Mouse (Mus musculus) cerebellum, adult 9-11 months (tissue): ENCODE data around the gene Dcun1d4.
A peak's percentile ranks its signal among the peaks of the same experiment; 100 is the strongest.

ENCODE experiments used
- DNase-seq: peaks from one replicate; pipeline ENCODE4 v3.0.0; 2022

Gene Dcun1d4

DNA sequence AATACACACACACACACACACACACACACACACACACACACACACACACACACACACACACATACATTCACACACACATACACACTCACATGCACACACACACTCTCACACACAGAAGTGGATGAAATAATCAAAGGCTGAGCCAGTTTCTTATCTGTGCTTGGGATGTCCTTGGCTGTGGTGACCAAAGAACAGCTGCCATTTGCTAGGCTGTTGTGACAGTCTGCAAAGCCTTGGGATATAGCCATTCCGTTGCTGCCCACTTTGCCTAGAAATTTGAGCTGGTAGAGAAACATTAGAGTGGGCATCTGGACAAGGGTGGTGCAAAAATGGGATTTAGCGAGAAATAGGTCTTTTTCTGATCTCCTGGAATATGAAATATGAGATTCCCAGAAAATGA lies 119.2 kb downstream of the Dcun1d4 start:
- DNase-seq: no peak

DNA sequence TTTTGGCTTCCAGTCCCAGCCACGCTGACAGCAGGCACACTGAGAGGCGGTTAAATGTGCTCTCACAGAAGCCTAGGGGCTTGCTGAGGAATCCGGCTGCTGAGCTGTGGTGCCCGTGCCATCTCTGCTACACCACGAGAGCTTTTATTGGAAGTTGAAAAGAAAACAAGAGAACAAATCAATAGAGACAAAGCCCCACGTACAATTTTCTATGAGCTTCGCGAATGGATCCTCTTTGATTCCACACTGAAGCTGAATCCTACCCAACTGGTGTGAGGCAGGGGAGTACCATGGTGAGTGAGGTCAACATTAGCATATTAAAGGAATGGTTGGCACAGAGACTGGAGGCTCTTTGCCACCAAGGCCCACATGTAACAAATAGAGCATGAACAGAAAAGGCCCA lies 120.6 kb downstream of the Dcun1d4 start:
- peak; percentile 18 for DNase-seq

DNA sequence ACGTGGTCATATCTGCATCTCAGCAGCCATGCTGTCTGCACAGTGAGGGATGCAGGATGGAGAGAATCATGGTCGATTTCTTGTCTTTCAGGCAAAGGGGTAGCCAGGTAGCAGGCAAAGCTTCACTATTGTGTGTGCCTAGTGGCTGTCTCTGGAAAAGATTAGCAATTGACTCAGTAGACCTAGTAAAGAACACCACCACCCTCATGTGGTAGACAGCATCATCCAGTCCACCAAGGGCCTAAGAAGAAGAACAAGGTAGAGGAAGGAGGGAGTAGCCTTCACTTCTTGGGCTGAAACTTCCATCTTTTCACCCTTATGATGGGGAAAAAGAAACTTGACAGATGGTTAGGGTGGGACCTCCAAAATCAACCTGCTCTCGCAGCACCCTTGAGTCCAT lies 122.1 kb downstream of the Dcun1d4 start:
- DNase-seq: no peak

DNA sequence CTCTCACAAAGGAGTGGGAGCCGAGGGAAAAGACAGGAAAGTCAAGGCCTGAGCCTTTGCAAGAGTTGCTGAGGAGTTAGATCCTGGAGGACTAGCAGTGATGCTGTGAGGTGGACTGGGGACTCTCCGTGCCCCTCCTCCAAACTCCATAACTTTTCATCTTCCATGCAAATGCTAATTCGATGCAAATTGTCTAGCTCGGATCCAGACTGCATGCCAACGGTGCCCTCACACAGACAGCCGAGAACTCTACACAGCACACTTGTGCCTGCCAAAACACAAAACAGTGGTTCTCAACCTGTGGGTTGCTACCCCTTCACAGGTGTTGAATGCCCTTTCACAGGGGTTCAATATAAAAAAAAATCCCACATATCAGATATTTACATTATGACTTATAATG lies 123.7 kb downstream of the Dcun1d4 start:
- DNase-seq: no peak

DNA sequence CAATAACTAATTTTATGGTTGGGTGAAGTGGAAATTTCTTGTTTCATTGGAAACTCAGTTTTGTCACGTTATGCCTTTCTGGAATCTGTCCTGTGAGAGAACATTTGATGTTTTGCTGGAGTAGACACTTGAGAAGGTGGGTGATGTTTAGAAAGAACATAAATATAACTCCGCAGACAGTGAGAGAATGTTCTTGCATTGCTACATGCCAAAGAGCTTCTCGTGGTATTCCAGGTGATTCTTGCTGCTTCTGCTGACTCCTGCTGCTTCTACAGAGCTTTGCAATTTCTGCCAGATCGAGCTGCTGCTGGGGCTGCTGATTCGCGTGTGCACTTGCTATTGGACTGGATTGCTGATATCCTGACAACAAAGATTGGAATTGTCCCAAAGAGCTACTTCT lies 124.2 kb downstream of the Dcun1d4 start:
- DNase-seq: no peak
